Mouse (Mus musculus) brain, adult 2 months (tissue): ENCODE results near the gene Gm20736.
"Not testable (repeated sequence)": the region's sequence is repeated elsewhere in the genome, so short reads cannot be mapped to it uniquely, and the experiment has no call there.

Source experiments
- DNase-seq: peaks from one replicate; pipeline ENCODE4 v3.0.0; 2011; ENCODE audit warnings: low read depth, low spot score

Gm20736 gene

DNA sequence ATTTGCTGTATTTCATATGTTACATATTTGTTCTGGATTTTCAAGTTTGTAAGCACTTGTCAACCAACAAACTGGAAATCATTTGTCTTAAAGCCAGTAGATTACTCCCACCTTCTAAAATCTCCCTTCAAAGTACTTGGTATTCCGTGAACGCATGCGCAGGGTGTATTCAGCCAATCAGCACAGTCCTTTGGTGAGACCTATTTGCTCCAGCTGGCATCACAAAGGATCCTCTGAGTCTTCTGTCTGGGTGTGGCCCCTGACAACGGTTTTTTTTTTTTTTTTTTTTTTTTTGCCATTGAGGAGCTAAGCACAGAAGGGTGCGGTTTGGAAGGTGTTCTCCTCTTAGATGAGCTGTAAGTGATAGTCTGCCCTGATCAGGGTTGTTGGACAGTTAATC, at the start of gene Gm20736:
Gene Gm20736 (plus strand): TSS at position 301 of the 400 bp plus-strand sequence.
- DNase-seq = not testable (repeated sequence)
